Mouse (Mus musculus): ENCODE data around the gene Tanc2. TPM values are rescaled to one million over a fixed set of nuclear protein-coding genes. Genes with fewer than 3 reads are reported as not detected.

The Tanc2 gene
- polyA plus RNA-seq, 1 experiment from 2014 or later: 3.5 TPM

DNA sequence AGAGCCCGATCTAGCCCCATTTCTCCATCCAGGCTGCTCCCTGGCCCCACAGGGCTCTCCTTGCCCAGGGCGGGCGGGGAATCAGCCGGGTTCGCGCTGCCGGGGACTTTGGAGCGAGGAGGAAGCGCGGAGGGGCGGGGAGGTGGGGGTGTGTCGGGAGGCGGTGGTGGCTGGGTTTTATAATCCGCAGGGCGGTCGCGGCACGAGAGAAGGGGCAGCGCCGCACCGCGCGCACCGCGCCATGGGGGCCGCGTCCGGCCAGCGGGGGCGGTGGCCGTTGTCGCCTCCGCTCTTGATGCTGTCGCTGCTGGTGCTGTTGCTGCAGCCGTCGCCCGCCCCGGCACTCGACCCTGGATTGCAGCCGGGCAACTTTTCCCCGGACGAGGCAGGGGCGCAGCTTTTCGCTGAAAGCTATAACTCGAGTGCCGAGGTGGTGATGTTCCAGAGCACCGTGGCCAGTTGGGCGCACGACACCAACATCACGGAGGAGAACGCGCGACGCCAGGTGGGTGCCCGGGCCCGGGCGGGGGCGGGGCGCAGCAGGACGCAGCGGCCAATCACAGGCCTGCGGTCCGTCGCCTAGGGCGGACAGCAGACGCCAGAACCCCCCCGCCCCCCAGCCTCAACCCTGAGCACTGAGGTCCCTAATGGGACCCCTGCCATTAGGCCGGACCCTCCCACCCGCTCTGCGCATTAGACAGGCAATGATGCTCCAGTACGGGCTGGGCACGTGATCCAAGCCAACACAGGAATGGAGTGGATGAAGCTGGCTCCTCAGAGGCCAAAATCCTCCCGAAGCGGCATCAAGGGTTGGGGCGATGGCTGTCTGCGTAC lies 378.2 kb downstream of the Tanc2 start, which contains the start of gene Ace:
Ace (plus strand) TSS at position 205 of the 834 bp plus-strand sequence.
- Histone ChIP-seq H3K27ac (ENCODE audit: low read depth, low read length) (peak within 1 kb of the TSS; percentile 77), H3K9ac (ENCODE audit: low read depth, low read length) (peak within 1 kb of the TSS; percentile 38)
- peak; percentile 51 for ATAC-seq

DNA sequence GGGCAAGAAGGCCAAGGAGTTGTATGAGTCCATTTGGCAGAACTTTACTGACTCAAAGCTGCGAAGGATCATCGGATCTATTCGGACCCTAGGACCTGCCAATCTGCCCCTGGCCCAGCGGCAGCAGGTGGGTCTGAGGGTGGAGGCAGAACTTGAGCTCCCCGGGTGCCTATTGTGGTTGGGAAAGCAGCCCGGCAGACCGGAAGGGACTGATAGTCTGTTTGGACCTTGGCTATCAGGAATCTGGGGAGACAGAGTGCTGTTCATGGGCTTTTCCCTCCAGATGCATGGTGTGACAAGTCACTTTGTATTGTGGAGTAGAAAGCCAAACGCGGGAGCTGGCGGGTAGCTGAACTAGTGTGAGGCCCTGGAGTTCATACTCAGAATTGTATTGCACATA lies 379.2 kb downstream of the Tanc2 start:
- H3K4me1 ChIP-seq (replicated peaks; ENCODE audit: control insufficient read depth, insufficient read depth, low read length): no peaks in the 10 kb centered on the region
- WGBS: 53% methylated on average over 10 of the region's 10 CpGs
- H3K36me3 ChIP-seq (ENCODE audit: control insufficient read depth, insufficient read depth): peaks cover 6% of the 10 kb centered on the region; the same call in 1 of the 2 replicates
- H3K9me3 ChIP-seq (ENCODE audit: control insufficient read depth): no peaks in the 10 kb centered on the region
- ATAC-seq: no peak
- H3K9ac ChIP-seq (ENCODE audit: low read depth, low read length): no peak overlapping the region; the same call in 1 of the 2 replicates
- peak overlapping the region; percentile 95 for H3K4me2 ChIP-seq (replicated peaks; ENCODE audit: low read depth)
- no peak overlapping the region for H3K27ac ChIP-seq (ENCODE audit: low read depth, low read length)
- no peaks in the 10 kb centered on the region for H3K27me3 ChIP-seq (replicated peaks; ENCODE audit: control insufficient read depth, insufficient read depth, low read length)
- peak overlapping the region; percentile 59 for H3K4me3 ChIP-seq (ENCODE audit: low read depth, low read length)
- TF ChIP-seq CTCF (IDR thresholded peaks at IDR 0.05; ENCODE audit: low read depth): no peak

More for the DNA sequence above, 378.2 kb downstream of the Tanc2 start, which contains the start of gene Ace:
- no peak for TF ChIP-seq CTCF (IDR thresholded peaks at IDR 0.05; ENCODE audit: low read depth)
- H3K27me3 ChIP-seq (replicated peaks; ENCODE audit: control insufficient read depth, insufficient read depth, low read length): no peaks in the 10 kb centered on the region
- H3K4me3 ChIP-seq (ENCODE audit: low read depth, low read length): peak within 1 kb of the TSS; percentile 59
- no peaks in the 10 kb centered on the region for H3K9me3 ChIP-seq (ENCODE audit: control insufficient read depth)
- H3K4me1 ChIP-seq (replicated peaks; ENCODE audit: control insufficient read depth, insufficient read depth, low read length): no peaks in the 10 kb centered on the region
- peak within 1 kb of the TSS; percentile 95 for H3K4me2 ChIP-seq (replicated peaks; ENCODE audit: low read depth)
- 2% methylated on average over 72 of the region's 76 CpGs for WGBS
- H3K36me3 ChIP-seq (ENCODE audit: control insufficient read depth, insufficient read depth): no peaks in the 10 kb centered on the region; the same call in 1 of the 2 replicates

DNA sequence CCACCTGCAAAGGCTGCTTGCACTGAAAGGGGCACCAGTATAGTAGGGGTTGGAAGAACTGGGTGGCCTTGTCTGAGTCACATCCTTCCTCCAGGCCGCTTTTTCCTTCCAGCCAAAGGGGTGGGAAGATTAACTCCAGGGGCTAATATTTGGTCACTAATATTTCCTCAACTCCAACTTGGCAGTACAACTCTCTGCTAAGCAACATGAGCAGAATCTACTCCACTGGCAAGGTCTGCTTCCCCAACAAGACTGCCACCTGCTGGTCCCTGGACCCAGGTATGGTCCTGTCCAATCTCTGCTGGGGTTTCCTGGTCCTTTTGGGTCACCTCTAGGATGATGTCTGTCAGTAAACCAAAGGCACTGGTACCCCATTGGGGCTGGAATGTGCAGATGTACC lies 379.7 kb downstream of the Tanc2 start:
- H3K9ac ChIP-seq (ENCODE audit: low read depth, low read length): no peak overlapping the region
- no peaks in the 10 kb centered on the region for H3K9me3 ChIP-seq (ENCODE audit: control insufficient read depth)
- ATAC-seq: no peak
- H3K27ac ChIP-seq (ENCODE audit: low read depth, low read length): no peak overlapping the region
- H3K4me2 ChIP-seq (replicated peaks; ENCODE audit: low read depth): peak overlapping the region; percentile 95
- H3K4me1 ChIP-seq (replicated peaks; ENCODE audit: control insufficient read depth, insufficient read depth, low read length): no peaks in the 10 kb centered on the region
- peak overlapping the region; percentile 59; the same call in 1 of the 2 replicates for H3K4me3 ChIP-seq (ENCODE audit: low read depth, low read length)
- H3K36me3 ChIP-seq (ENCODE audit: control insufficient read depth, insufficient read depth): peaks cover 9% of the 10 kb centered on the region; the same call in 1 of the 2 replicates
- WGBS: 59% methylated on average over 1 of the region's 1 CpGs
- peak; percentile 81 for TF ChIP-seq CTCF (IDR thresholded peaks at IDR 0.05; ENCODE audit: low read depth)
- no peaks in the 10 kb centered on the region for H3K27me3 ChIP-seq (replicated peaks; ENCODE audit: control insufficient read depth, insufficient read depth, low read length)

DNA sequence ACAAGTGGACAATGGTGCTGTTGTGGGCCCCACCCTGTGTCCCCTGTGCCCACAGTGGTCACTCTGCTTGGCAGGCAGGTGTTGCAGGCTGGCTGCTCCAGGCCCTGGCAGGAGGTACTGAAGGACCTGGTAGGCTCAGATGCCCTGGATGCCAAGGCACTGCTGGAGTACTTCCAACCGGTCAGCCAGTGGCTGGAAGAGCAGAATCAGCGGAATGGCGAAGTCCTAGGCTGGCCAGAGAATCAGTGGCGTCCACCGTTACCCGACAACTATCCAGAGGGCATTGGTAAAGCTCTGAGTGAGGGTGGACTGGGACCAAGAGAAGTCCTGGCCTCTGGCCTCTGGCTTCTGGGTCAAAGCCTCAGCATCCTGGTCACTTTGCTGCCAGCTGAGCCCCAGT lies 384.8 kb downstream of the Tanc2 start:
- Histone ChIP-seq H3K4me2 (replicated peaks; ENCODE audit: low read depth) (no peak overlapping the region), H3K27me3 (replicated peaks; ENCODE audit: control insufficient read depth, insufficient read depth, low read length) (no peaks in the 10 kb centered on the region), H3K9me3 (ENCODE audit: control insufficient read depth) (no peaks in the 10 kb centered on the region), H3K36me3 (ENCODE audit: control insufficient read depth, insufficient read depth) (peaks cover 34% of the 10 kb centered on the region), H3K27ac (ENCODE audit: low read depth, low read length) (no peak overlapping the region), H3K4me3 (ENCODE audit: low read depth, low read length) (no peak overlapping the region), H3K9ac (ENCODE audit: low read depth, low read length) (no peak overlapping the region), H3K4me1 (replicated peaks; ENCODE audit: control insufficient read depth, insufficient read depth, low read length) (no peaks in the 10 kb centered on the region)
- ATAC-seq: no peak
- 89% methylated on average over 6 of the region's 6 CpGs for WGBS
- TF ChIP-seq CTCF (IDR thresholded peaks at IDR 0.05; ENCODE audit: low read depth): no peak

DNA sequence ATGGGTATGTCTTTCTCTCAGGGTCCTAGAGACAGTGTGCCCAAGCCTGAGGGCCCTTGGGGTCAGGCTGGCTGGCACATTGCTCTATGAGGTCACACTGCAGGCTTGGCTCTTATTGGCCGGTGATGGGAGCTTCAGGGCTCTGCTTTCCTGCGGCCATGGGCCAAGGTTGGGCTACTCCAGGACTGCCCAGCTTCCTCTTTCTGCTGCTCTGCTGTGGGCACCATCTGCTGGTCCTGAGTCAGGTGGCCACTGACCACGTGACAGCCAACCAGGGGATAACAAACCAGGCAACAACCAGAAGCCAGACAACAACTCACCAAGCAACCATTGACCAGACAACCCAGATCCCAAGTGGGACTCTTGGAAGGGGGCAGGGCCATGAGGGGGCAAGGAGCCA lies 385.3 kb downstream of the Tanc2 start:
- no peak overlapping the region for H3K27ac ChIP-seq (ENCODE audit: low read depth, low read length)
- H3K4me1 ChIP-seq (replicated peaks; ENCODE audit: control insufficient read depth, insufficient read depth, low read length): no peaks in the 10 kb centered on the region
- H3K4me2 ChIP-seq (replicated peaks; ENCODE audit: low read depth): no peak overlapping the region
- no peaks in the 10 kb centered on the region for H3K27me3 ChIP-seq (replicated peaks; ENCODE audit: control insufficient read depth, insufficient read depth, low read length)
- H3K4me3 ChIP-seq (ENCODE audit: low read depth, low read length): no peak overlapping the region
- ATAC-seq: no peak
- no peak for TF ChIP-seq CTCF (IDR thresholded peaks at IDR 0.05; ENCODE audit: low read depth)
- WGBS: 69% methylated on average over 3 of the region's 3 CpGs
- no peak overlapping the region for H3K9ac ChIP-seq (ENCODE audit: low read depth, low read length)
- H3K9me3 ChIP-seq (ENCODE audit: control insufficient read depth): no peaks in the 10 kb centered on the region
- H3K36me3 ChIP-seq (ENCODE audit: control insufficient read depth, insufficient read depth): peaks cover 34% of the 10 kb centered on the region

DNA sequence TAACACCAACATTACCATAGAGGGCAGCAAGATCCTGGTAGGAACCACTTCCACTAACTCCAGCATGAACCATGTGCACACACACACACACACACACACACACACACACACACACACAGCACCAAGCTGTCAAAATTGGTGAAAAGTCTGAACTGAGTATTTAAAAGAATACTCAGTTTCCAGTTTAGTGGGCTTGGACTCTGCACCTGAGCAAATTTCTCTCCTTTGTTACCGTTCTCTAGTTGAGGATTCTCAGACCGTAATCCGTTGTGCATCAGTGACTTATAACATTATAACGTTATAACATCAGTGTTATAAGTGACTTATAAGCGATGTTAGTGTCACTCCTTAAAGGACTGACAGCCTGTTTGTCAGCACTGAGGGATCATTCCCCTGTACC lies 385.9 kb downstream of the Tanc2 start:
- no peak for ATAC-seq
- 78% methylated on average over 5 of the region's 5 CpGs for WGBS
- Histone ChIP-seq H3K9me3 (ENCODE audit: control insufficient read depth) (no peaks in the 10 kb centered on the region), H3K9ac (ENCODE audit: low read depth, low read length) (no peak overlapping the region), H3K36me3 (ENCODE audit: control insufficient read depth, insufficient read depth) (peaks cover 34% of the 10 kb centered on the region), H3K4me1 (replicated peaks; ENCODE audit: control insufficient read depth, insufficient read depth, low read length) (no peaks in the 10 kb centered on the region), H3K4me3 (ENCODE audit: low read depth, low read length) (no peak overlapping the region), H3K27me3 (replicated peaks; ENCODE audit: control insufficient read depth, insufficient read depth, low read length) (no peaks in the 10 kb centered on the region), H3K27ac (ENCODE audit: low read depth, low read length) (no peak overlapping the region), H3K4me2 (replicated peaks; ENCODE audit: low read depth) (no peak overlapping the region)
- no peak for TF ChIP-seq CTCF (IDR thresholded peaks at IDR 0.05; ENCODE audit: low read depth)

Data from intestine, postnatal 0 days (tissue).